Mouse (Mus musculus) lung, adult 2 months (tissue): Measurements from ENCODE around the gene Zbtb20.

Source experiments
- CTCF ChIP-seq: fragments of 200-500 bp; IDR thresholded peaks from 2 replicates; pipeline ENCODE4 v1.5.1; 2011; ENCODE audit warnings: mild to moderate bottlenecking, low read length, control low read depth; ENCODE audit not compliant: insufficient read depth
- POLR2A ChIP-seq: fragments of 200-500 bp; IDR thresholded peaks from 2 replicates; pipeline ENCODE4 v1.6.1; 2011; ENCODE audit warnings: low read depth, mild to moderate bottlenecking, control low read depth, low read length, borderline replicate concordance; ENCODE audit errors: extremely low read depth

- TF ChIP-seq POLR2A (no peak), CTCF (no peak)
Measured at GRCm38 (mm10) chr16:43549425-43550089, 673.9 kb downstream of the Zbtb20 start.
